Mouse (Mus musculus): ENCODE measurements around the gene Dnmt3a.

The Dnmt3a gene

GRCm38 (mm10) chr12:3805852-3806251, at the start of gene Dnmt3a:
Gene Dnmt3a (plus strand): TSS chr12:3806007.
- no peak for DNase-seq (ENCODE audit: low read depth, low spot score)
- no peaks in the 10 kb centered on the region for H3K36me3 ChIP-seq (ENCODE audit: control insufficient read depth, insufficient read depth, low read length, poor library complexity, severe bottlenecking)
- no peaks in the 10 kb centered on the region for H3K27me3 ChIP-seq (ENCODE audit: control insufficient read depth, insufficient read depth, low read length, poor library complexity, severe bottlenecking)

GRCm38 (mm10) chr12:3756216-3756615, 49.6 kb upstream of the Dnmt3a start:
- Histone ChIP-seq H3K36me3 (ENCODE audit: control insufficient read depth, insufficient read depth, low read length, poor library complexity, severe bottlenecking) (0 out of 2 replicates have a peak, but pooled peaks cover 1% of the 10 kb centered on the region), H3K27me3 (ENCODE audit: control insufficient read depth, insufficient read depth, low read length, poor library complexity, severe bottlenecking) (no peaks in the 10 kb centered on the region)
- no peak for DNase-seq (ENCODE audit: low read depth, low spot score)

- no peak for DNase-seq (ENCODE audit: low read depth, low spot score)
- 0 out of 2 replicates have a peak, but pooled peaks cover 1% of the 10 kb centered on the region for H3K36me3 ChIP-seq (ENCODE audit: control insufficient read depth, insufficient read depth, low read length, poor library complexity, severe bottlenecking)
- H3K27me3 ChIP-seq (ENCODE audit: control insufficient read depth, insufficient read depth, low read length, poor library complexity, severe bottlenecking) = no peaks in the 10 kb centered on the region
These were observed 47.7 kb upstream of the Dnmt3a start for GRCm38 (mm10) chr12:3758127-3758526.

GRCm38 (mm10) chr12:3759419-3759818, 46.4 kb upstream of the Dnmt3a start:
- peak; percentile 81 for DNase-seq (ENCODE audit: low read depth, low spot score)
- Histone ChIP-seq H3K36me3 (ENCODE audit: control insufficient read depth, insufficient read depth, low read length, poor library complexity, severe bottlenecking) (peaks cover 3% of the 10 kb centered on the region; the same call in 1 of the 2 replicates), H3K27me3 (ENCODE audit: control insufficient read depth, insufficient read depth, low read length, poor library complexity, severe bottlenecking) (no peaks in the 10 kb centered on the region)

- DNase-seq (ENCODE audit: low read depth, low spot score) = no peak
- H3K27me3 ChIP-seq (ENCODE audit: control insufficient read depth, insufficient read depth, low read length, poor library complexity, severe bottlenecking) = no peaks in the 10 kb centered on the region
- peaks cover 2% of the 10 kb centered on the region; the same call in 1 of the 2 replicates for H3K36me3 ChIP-seq (ENCODE audit: control insufficient read depth, insufficient read depth, low read length, poor library complexity, severe bottlenecking)
These were observed 44.8 kb upstream of the Dnmt3a start for GRCm38 (mm10) chr12:3760876-3761590.

GRCm38 (mm10) chr12:3761591-3762295, 44.1 kb upstream of the Dnmt3a start:
- no peak for DNase-seq (ENCODE audit: low read depth, low spot score)
- no peaks in the 10 kb centered on the region for H3K27me3 ChIP-seq (ENCODE audit: control insufficient read depth, insufficient read depth, low read length, poor library complexity, severe bottlenecking)

GRCm38 (mm10) chr12:3764191-3764804, 41.5 kb upstream of the Dnmt3a start:
- Histone ChIP-seq H3K36me3 (ENCODE audit: control insufficient read depth, insufficient read depth, low read length, poor library complexity, severe bottlenecking) (peaks cover 2% of the 10 kb centered on the region; the same call in 1 of the 2 replicates), H3K27me3 (ENCODE audit: control insufficient read depth, insufficient read depth, low read length, poor library complexity, severe bottlenecking) (no peaks in the 10 kb centered on the region)
- DNase-seq (ENCODE audit: low read depth, low spot score) = no peak

More at GRCm38 (mm10) chr12:3761591-3762295, 44.1 kb upstream of the Dnmt3a start:
- peaks cover 2% of the 10 kb centered on the region; the same call in 1 of the 2 replicates for H3K36me3 ChIP-seq (ENCODE audit: control insufficient read depth, insufficient read depth, low read length, poor library complexity, severe bottlenecking)

- no peak for DNase-seq (ENCODE audit: low read depth, low spot score)
- Histone ChIP-seq H3K36me3 (ENCODE audit: control insufficient read depth, insufficient read depth, low read length, poor library complexity, severe bottlenecking) (peaks cover 2% of the 10 kb centered on the region; the same call in 1 of the 2 replicates), H3K27me3 (ENCODE audit: control insufficient read depth, insufficient read depth, low read length, poor library complexity, severe bottlenecking) (no peaks in the 10 kb centered on the region)
These were observed 38.4 kb upstream of the Dnmt3a start for GRCm38 (mm10) chr12:3767360-3767759.

- no peaks in the 10 kb centered on the region for H3K27me3 ChIP-seq (ENCODE audit: control insufficient read depth, insufficient read depth, low read length, poor library complexity, severe bottlenecking)
- no peak for DNase-seq (ENCODE audit: low read depth, low spot score)
- peaks cover 2% of the 10 kb centered on the region; the same call in 1 of the 2 replicates for H3K36me3 ChIP-seq (ENCODE audit: control insufficient read depth, insufficient read depth, low read length, poor library complexity, severe bottlenecking)
These were observed 37.4 kb upstream of the Dnmt3a start for GRCm38 (mm10) chr12:3768391-3768790.

GRCm38 (mm10) chr12:3770546-3770945, 35.3 kb upstream of the Dnmt3a start:
- no peak for DNase-seq (ENCODE audit: low read depth, low spot score)
- H3K36me3 ChIP-seq (ENCODE audit: control insufficient read depth, insufficient read depth, low read length, poor library complexity, severe bottlenecking) = no peaks in the 10 kb centered on the region
- no peaks in the 10 kb centered on the region for H3K27me3 ChIP-seq (ENCODE audit: control insufficient read depth, insufficient read depth, low read length, poor library complexity, severe bottlenecking)

- no peaks in the 10 kb centered on the region for H3K36me3 ChIP-seq (ENCODE audit: control insufficient read depth, insufficient read depth, low read length, poor library complexity, severe bottlenecking)
- H3K27me3 ChIP-seq (ENCODE audit: control insufficient read depth, insufficient read depth, low read length, poor library complexity, severe bottlenecking) = no peaks in the 10 kb centered on the region
- DNase-seq (ENCODE audit: low read depth, low spot score) = peak; percentile 71
These were observed 34.7 kb upstream of the Dnmt3a start for GRCm38 (mm10) chr12:3771080-3771479.

- H3K36me3 ChIP-seq (ENCODE audit: control insufficient read depth, insufficient read depth, low read length, poor library complexity, severe bottlenecking) = no peaks in the 10 kb centered on the region
- no peaks in the 10 kb centered on the region for H3K27me3 ChIP-seq (ENCODE audit: control insufficient read depth, insufficient read depth, low read length, poor library complexity, severe bottlenecking)
- DNase-seq (ENCODE audit: low read depth, low spot score) = no peak
These were observed 32.2 kb upstream of the Dnmt3a start for GRCm38 (mm10) chr12:3773643-3774042.

- DNase-seq (ENCODE audit: low read depth, low spot score) = no peak
- Histone ChIP-seq H3K27me3 (ENCODE audit: control insufficient read depth, insufficient read depth, low read length, poor library complexity, severe bottlenecking) (no peaks in the 10 kb centered on the region), H3K36me3 (ENCODE audit: control insufficient read depth, insufficient read depth, low read length, poor library complexity, severe bottlenecking) (no peaks in the 10 kb centered on the region)
These were observed 29.8 kb upstream of the Dnmt3a start for GRCm38 (mm10) chr12:3776015-3776414.

- no peaks in the 10 kb centered on the region for H3K36me3 ChIP-seq (ENCODE audit: control insufficient read depth, insufficient read depth, low read length, poor library complexity, severe bottlenecking)
- no peak for DNase-seq (ENCODE audit: low read depth, low spot score)
- H3K27me3 ChIP-seq (ENCODE audit: control insufficient read depth, insufficient read depth, low read length, poor library complexity, severe bottlenecking) = no peaks in the 10 kb centered on the region
These were observed 28.1 kb upstream of the Dnmt3a start for GRCm38 (mm10) chr12:3777682-3778081.

- no peaks in the 10 kb centered on the region for H3K36me3 ChIP-seq (ENCODE audit: control insufficient read depth, insufficient read depth, low read length, poor library complexity, severe bottlenecking)
- DNase-seq (ENCODE audit: low read depth, low spot score) = no peak
- H3K27me3 ChIP-seq (ENCODE audit: control insufficient read depth, insufficient read depth, low read length, poor library complexity, severe bottlenecking) = no peaks in the 10 kb centered on the region
These were observed 27.5 kb upstream of the Dnmt3a start for GRCm38 (mm10) chr12:3778286-3778685.

Data from splenic B cell, adult 2 months (primary cell).